Mouse (Mus musculus): ENCODE data around the gene Ptpn1.

The Ptpn1 gene

GRCm38 (mm10) chr2:168006489-168006888 is 74.6 kb downstream of the Ptpn1 start:
- DNase-seq (ENCODE audit: low spot score in 2 of 2) = no peak

GRCm38 (mm10) chr2:168008132-168008531 is 76.3 kb downstream of the Ptpn1 start:
- DNase-seq (ENCODE audit: low spot score in 2 of 2) = no peak

- DNase-seq (ENCODE audit: low spot score in 2 of 2) = peak; percentile 60 to 72
Observed at GRCm38 (mm10) chr2:168009936-168010668, 78.2 kb downstream of the Ptpn1 start, which contains the start of gene Ripor3. Gene Ripor3, minus strand, starts transcription at chr2:168010618.

GRCm38 (mm10) chr2:168010893-168011292 is 79.0 kb downstream of the Ptpn1 start:
- DNase-seq (ENCODE audit: low spot score in 2 of 2) = no peak

- DNase-seq (ENCODE audit: low spot score in 2 of 2) = peak; percentile 65 to 78
Observed at GRCm38 (mm10) chr2:168016951-168017391, 85.1 kb downstream of the Ptpn1 start.

GRCm38 (mm10) chr2:168019201-168019715 is 87.4 kb downstream of the Ptpn1 start:
- peak in 1 of 2 experiments; percentile 60 for DNase-seq (ENCODE audit: low spot score in 2 of 2)

- no peak for DNase-seq (ENCODE audit: low spot score in 2 of 2)
Observed at GRCm38 (mm10) chr2:168023763-168024402, 92.0 kb downstream of the Ptpn1 start.

GRCm38 (mm10) chr2:168025174-168025573 is 93.3 kb downstream of the Ptpn1 start:
- peak in 1 of 2 experiments; percentile 66 for DNase-seq (ENCODE audit: low spot score in 2 of 2)

GRCm38 (mm10) chr2:168025882-168026281 is 94.0 kb downstream of the Ptpn1 start:
- DNase-seq (ENCODE audit: low spot score in 2 of 2) = no peak

- DNase-seq (ENCODE audit: low spot score in 2 of 2) = no peak
Observed at GRCm38 (mm10) chr2:168026467-168026866, 94.6 kb downstream of the Ptpn1 start.

- DNase-seq (ENCODE audit: low spot score in 2 of 2) = no peak
Observed at GRCm38 (mm10) chr2:168028376-168028775, 96.5 kb downstream of the Ptpn1 start.

Data from urinary bladder, adult 18-20 months (tissue).